Mouse (Mus musculus) right cerebral cortex, adult 2 months (tissue): ENCODE measurements around the gene Vwce.

Experiments
- DNase-seq, 2 experiments: peaks; one replicate each; pipeline ENCODE4 v3.0.0; 2021 to 2022; ENCODE audit warnings: low spot score in 2 of 2

Gene Vwce

DNA sequence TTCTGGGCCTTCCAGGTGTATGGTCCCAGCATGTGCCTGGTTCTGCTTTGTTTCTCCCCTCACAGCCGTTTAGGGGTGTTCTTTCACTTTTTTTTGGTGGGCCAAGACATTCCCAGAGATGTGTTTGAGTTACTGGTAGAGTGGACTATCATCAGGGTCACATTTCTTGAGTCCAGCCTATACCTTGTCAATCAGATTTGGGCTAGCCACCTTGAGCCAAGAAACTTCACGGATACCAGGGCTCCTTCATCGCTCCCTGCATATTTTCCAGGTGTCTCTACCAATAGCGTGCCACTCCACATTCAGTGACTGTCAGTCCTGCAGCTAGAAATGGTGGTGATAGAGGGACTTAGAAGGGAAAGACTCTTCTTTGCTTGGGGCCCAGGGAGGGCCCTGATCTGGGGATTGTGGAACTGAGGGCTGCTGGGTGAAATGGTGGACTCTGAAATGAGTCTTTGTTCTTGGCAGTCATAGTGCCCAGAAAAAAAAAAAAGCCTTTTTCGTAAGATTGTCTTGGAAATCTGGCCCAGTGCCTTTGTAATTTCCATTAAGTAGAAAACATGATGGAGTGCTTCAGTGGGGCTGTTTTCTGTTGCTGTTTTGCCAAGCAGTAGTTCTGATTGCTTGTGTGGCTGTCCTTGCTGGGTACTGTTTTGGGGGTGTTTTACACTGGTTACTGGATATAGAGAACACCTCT lies 55.6 kb downstream of the Vwce start:
- no peak for DNase-seq

DNA sequence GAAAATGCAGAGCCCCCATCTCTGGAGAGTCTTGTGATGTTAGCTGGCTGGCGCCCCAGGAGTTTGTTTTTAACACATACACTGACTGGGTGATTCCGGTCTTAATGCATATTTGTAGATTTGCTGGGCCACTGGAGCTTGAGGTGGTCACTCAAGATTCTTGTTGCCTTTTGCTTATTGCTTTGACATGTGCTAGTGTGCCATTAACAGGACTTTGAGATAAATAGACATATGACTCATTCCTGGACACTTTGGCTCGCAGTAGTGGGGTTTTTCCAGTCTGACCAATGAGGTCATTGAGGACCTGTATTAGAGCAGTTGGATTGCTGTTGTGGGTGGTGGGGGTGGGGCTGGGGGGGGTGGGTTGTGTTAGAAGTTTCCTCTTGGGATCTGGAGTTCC lies 56.3 kb downstream of the Vwce start:
- no peak for DNase-seq

DNA sequence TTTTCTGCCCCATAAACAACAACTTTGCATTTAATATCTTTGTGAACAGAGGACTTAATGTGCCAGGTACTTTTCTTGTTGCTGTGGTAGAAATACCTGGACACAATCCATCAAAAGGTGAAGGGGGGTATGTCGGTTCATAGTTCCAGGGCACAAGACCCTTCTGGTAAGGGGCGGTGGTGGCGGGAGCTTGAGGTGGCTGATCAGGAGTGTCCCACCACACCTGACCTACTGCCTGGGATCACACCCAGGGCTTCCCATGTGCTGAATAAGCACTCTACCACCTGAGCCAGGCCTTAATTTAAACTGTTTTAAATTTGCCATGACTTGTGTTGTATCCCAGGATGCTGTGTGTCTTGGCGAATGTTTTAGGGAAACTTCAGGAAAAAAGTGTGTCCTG lies 57.1 kb downstream of the Vwce start:
- no peak for DNase-seq

DNA sequence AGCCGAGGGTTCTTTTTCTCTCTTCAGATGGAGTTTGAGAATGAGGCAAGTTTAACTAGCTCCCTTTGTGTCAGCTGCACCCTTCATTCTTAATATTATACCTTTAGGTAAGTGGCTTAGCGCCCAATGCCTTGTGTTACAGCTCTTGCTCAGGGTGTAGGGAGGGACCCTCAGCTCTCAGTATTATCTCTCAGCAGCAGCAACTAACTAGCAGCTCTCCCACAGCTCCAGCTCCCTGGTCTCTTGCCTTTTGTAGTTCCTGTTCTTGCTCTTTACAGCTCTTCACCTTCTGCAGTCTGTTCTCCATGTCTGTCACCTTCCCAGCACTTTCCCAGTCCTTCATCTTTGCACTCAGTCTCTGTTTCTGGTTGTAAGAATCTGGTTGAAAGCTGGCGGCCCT lies 57.6 kb downstream of the Vwce start:
- no peak for DNase-seq

DNA sequence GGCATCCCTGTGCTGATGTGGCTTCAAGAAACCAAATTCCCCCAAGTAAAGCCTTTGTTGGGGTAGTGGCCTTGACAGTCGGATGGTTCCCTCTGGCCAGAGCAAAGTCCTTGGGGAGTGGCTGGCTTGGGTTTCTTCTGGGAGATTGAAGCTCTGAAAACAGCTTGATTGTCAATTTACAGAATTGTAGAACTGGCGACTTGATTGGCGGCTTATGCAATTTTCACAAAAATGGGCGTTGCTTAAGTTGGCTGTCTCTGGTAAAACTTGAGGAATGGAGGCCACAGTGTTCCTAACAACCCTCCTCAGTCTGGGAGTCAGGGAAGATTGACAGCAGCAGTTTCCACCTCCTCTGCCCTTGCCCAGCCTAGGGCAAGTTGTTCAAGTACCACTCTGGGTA lies 58.3 kb downstream of the Vwce start:
- no peak for DNase-seq

DNA sequence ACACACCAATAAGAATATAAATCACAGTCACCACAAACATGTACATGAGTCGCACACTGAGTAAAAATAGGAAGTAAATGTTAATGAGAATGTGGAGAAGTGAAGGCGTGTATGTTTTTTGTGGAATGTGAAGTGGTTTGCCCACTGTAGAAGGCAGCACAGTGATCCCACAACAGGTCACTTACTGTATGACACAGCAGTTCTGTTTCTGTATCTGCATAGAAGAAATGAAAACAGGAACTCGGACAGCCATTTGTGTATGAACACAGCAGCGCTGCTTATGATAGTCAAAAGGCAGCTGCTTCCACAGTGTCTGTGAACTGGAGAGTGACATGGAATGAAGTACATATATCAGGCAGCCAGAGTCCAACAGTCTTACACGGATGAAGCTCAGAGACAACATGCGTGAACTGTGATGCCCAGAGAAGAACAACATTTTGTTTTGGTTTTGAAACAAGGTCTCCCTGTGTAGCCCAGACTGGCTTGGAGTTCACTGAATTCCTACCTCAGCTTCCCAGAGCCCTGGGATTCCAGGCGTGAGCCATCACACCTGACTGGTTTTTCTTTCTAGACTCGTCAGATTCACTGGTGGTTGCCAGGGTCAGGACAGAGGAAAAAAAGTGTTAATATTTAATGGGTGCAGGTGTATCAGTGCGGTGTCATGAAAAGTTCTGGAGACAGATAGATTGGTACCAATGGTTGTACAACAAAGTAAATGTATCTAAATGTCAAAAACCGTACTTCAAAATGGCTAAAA lies 60.1 kb downstream of the Vwce start:
- DNase-seq, result no peak

DNA sequence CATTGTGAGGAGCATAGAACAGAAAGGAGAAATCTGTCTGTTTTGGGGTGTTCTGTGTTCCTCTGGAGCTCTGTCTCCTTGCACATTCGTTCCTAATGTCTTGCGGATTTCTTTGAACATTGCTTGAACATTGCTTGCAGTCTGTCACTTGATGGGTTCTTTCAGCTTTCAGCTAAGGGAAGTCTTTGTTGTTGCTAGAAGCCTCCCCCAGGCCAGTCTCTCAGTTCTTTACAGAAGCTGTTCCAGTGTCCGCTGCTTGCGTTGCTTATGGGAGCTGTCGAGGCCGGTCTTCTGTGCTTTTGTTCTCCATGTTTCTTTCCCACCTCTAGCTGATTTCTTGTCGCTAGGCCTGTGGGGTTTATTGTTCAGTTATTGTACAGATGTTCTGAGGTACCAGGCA lies 61.8 kb downstream of the Vwce start:
- DNase-seq, result no peak

DNA sequence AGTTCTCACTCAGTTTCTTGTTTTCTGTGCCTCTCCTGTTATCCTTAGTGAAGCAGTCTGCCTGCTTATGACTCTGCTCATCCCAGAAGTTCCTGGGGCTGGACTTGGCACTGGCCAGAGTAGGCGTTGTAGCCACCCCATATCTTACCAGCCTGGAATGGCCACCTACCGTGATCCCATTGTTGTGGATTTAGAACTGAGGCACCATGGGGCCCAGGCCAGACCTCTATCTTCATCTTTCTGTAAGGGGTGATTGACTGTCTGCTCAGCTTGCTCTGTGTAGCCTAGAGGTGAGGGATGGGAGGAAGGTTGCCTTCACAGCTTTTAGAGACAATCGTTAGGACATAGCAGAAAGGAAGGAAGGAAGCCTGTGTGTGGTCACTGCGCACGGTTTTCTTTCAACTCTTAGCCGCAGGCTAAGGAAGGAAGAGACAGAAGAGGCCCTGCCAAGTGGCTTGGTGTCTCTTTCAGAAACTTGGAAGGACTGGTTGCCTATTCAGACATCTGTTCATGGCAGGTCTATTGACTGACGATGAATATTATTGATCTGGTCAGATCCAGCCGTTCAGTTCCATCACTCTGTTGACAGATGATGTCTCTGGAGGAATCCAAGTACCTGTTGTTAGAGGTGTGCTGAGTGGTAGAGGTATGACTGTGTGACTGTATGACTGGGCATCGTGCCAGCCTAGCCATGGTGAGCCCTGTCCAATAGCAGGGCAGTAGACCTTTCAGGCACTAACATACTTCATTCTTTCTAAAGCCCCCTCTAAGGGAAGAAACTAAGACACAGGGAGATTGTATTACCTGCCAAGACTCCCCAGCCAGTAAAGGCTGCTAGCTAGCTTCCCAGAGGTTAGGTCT lies 64.3 kb downstream of the Vwce start:
- no peak for DNase-seq

DNA sequence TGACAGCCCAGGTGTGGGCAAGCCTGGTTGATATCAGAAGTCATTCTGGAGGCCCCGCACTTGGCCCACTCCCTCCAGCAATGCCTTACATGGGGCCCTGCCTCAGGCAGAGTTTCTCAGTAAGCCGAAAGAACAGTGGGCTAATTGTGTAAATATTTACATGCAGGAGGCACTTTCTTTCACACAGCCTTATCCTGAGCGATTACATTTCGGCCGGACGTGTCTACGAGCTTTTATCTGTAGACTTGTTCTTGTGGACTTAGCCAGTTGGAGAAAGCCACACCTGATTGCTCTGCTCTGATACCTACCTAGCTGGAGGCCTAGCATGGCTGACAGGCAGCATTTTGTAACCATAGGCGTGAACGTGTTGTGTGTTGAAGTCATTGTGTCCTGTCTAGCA lies 65.8 kb downstream of the Vwce start:
- no peak for DNase-seq

DNA sequence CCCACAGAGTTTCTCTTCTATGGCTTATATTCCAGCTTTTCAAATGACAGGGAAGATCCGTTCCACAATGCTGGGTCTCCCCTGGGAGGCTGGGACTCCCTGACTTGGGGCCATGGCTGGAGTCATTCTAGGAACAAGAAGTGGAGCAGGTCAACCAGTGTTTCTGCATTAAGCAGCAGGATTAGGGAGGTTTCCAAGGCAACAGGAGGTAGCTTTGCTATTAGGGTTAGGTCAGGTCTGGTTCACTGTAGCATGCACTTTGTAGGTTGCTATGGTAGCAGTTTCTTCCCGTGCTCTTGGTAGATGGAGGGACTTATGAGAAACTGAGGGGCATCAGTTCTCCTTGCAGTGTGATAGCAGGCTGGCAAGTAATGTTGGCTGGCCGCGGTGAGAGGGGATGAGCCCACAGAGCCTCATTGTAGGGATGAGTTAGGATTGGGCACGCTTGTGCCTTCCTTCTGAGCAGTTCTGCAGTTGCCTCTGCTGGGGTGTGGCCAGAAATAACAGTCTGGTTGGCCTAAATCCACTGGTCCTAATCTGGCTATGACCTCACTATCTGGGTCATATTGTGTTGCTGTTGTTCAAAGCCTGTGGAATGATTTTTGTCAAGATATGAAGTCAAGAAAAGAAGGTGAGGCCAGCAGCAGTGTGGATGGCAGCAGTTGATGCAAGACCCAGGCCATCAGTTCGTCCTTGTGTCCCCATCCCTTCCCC lies 67.2 kb downstream of the Vwce start:
- no peak for DNase-seq

DNA sequence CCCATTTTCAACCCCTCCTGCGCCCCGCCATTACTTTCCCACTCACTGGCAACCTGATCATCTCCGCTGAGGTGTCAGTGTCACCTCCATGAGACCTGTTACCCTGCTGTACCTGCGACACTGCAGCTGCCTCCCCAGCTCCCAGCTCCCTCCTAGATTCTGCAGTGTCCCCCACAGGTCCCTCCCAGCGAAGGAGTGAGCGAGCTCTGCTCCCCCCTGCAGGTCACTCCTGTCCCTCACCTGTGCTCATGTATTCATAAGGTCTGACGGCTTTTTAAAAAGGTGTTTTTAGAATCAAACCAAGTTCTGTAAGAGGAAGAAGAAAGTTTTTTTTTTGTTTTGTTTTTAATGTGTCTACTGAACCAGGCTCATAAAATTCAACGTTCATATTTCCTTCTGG lies 68.1 kb downstream of the Vwce start:
- DNase-seq, result no peak

DNA sequence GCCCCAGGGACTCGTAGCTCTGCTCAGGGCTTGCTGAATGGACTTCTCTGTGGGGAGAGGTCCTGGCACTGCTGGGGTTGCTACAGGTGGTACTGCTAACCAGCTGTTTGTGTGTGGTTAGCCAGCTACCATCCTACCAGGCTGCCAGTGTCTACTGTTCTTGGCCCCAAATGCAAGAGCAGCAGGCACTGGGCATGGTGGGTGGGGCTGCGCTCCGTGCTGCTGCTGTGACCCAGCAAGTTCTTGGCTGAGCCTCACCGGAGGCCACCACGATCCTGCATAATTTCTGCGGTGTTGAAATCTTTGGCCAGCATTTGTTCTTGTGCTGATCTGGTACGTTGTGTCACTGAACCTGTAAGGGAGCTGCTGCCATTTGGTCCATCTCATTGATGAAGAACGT lies 69.5 kb downstream of the Vwce start:
- DNase-seq, result no peak

DNA sequence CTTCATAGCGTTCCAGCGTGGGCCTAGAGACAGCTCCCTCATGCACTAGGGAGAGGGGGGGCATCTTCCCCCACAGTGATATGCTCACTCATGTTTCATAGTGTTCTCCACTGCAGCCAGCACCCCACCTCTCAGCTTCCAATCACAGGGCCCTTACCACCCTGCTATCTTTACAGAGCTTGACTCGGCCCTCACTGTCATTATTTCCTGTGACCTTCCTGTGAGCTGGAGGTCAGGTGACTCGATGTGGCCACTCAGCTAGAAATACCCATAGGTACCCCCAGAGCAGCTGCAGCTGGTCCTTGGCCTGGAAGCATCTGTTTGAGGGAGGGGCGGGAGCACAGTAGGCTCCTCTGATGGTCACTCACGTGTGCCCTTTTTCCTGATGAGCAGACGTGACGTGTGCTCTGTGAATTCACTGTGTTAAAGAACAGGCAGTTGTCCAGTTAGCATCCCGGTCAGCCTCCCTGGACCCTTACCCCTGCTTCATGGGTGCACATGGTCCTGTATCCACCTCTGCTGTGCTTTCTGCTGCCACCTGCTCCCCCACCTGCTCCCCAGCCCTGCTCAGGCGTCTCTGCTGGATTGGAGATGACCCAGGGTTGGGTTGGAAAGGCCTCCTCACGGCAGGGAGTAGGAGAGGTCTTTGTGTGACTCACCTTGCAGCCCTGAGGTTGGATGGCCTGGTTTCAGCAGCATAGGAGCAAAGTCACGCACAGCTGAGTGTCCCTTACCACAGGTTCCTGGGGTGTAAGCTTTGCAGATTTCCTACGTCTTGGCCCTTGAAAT lies 73.3 kb downstream of the Vwce start:
- no peak for DNase-seq

DNA sequence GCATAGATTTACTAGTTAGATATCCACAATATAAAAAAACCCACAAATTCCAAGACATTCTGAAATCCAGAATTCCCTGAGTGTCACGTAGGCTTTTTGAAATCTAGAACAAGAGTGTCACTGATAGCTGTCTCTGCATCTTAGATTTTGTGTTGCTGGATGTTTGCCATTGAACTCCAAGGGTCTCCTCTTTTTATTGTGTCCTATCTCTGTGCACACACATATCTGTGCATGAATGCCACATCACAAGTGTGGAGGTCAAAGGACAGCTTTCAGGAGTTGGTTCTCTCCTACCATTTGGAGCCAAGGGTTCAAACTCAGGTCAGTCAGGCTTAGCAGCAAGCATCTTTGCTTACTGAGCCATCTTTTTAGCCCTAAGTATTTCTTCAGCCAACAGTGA lies 73.9 kb downstream of the Vwce start:
- DNase-seq, result no peak

DNA sequence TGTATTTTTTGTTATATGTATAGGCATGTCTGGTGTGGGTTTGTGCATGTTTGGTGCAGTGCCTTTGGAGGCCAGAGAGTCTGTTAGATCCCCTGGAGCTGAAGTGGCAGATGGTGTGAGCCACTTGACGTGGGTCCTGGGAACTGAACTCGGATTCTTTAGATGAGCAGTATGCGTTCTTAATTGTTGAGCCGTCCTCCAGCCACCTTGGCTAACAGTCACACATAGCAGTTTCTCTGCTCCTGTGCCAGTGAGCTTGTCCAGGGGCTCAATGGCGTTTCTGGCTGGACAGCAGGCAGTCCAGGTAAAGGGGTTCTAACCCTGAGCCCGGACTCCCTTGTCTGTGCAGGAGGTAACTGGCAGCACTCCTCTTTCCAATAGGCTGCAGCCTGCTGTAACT lies 74.9 kb downstream of the Vwce start:
- no peak for DNase-seq

DNA sequence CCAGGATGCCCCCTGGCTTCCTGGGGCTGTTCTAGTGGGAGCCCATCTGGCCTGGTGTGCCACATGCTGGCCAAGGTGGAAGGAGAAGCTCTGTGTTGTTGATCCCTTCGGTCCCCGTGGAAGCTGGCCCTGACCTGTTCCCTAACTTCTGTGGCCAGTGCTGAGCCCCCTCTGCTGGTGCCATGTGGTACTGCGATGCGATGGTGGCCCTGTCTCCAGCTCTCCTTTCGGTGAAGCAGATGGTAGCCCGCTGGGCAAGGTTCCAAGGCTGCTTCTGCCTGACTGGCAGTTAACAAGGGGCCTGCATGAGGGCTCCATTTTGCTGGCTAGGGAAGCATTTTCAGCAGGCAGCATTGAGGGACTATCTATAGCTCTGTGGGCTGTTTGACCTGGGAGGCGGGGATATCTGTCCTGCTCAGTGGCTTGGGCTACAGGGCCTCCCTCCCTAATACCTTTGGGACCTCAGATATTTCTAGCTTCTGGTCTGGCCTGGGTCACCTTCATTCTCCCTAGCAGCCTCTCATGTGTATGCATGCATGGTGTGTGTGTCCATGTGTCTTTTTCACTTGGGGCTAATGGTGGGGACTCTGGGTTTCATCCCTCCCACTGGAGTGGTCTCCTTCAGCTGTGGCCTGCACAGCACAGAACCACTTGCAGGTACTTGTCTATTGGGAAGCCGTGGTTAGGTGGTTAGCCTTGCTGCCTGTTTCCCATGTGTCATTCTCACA lies 75.5 kb downstream of the Vwce start:
- peak; percentile 98 for DNase-seq

DNA sequence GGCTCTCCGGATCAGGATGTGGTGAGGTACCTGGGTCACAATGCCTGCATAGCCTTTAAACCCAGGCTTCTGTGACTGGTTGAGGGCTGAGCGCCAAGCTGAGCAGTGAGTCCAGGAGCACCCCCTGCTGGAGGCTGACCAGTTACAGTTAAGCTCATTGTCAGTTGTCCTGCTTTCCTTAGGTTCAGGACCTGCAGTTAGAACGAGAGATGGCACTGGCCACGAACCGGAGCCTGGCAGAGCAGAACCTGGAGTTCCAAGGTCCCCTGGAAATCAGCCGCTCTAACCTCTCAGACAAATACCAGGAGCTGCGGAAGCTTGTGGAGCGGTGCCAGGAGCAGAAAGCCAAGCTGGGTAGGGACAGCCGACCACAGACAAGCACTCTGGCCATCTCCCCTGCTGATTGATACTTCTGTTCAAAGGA lies 76.1 kb downstream of the Vwce start:
- DNase-seq, result peak; percentile 71 to 82

DNA sequence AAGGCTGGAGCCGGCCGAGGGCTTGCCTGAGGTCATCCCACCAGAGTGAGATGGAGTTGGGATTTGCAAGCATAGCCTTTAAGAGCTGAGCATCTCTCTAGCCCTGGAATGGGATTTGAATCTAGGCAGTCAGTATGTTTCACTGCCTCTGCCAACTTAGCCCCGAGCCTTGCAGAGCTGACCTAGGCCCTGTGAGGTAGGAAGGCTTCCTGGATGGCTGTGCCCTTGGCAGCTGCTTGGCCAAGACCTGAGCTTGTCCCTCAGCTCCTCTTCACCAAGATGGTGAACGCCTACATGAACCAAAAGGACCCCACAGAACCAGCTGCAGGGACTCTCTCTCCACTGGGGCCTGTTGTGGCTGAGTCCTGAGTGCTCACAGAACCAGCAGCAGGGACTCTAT lies 76.7 kb downstream of the Vwce start:
- DNase-seq, result no peak

DNA sequence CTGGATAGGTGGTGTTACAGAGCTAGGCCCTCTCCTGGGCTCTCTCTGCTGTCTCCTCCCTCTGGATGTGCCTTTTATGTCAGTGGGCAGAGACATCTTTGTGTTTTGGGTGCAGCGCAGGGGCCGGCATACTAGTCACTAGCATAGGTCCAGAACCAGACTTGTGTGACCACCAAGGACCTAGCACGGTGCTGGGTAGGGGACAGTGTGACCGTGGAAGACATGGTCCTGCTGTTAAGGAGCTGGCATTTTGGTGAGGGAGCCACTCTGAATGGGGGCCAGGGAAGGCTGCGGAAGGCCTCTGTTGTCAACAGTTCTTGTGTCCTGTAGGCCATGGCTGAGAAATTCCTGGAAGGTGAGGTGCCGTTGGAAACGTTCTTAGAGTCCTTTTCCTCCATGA lies 78.2 kb downstream of the Vwce start:
- DNase-seq, result no peak

DNA sequence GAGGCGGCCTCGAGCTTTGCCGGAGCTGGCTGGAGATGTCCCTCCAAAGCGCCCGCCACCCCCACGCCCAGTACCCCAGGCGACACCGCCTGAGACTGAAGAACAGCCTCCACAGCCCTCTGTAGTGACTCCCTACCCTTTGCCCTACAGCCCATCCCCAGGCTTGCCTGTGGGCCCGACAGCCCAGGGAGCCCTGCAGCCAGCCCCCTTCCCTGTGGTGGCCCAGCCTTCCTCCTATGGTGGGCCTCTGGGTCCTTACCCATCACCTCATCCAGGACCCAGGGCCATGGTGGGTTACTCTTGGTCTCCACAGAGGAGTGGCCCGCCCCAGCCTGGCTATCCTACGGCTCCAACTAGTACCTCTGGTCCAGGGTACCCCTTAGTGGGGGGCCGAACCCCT lies 78.6 kb downstream of the Vwce start:
- no peak for DNase-seq

DNA sequence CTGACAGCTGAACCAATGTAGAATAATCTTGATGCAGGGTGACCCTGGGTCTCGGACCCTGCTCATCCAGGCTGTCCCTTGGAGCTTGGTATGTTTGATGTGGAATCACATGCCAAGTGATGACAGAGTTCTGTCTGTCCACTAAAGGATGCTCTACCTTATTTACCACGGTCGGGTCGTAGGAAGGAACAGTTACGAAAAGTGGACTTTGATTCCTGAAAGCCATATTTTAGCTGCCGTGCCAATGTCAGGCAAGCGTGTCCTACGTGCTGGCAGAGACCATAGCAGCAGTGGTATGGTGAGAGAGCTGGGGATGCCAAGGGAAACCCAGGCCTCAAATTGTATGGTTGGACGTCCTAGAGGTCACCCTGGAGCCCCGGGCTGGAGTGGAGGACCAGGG lies 79.5 kb downstream of the Vwce start:
- no peak for DNase-seq
